Mouse (Mus musculus) bone marrow, adult 2 months (tissue): ENCODE results near the gene Msl2.

ENCODE experiments used
- CTCF ChIP-seq: fragments of 200-500 bp; IDR thresholded peaks from 2 replicates; pipeline ENCODE4 v1.5.1; 2011; ENCODE audit warnings: low read length, control low read depth; ENCODE audit not compliant: control insufficient read depth, insufficient read depth
- POLR2A ChIP-seq: fragments of 200-500 bp; IDR thresholded peaks from 2 replicates; pipeline ENCODE4 v1.6.1; 2011; ENCODE audit warnings: low read depth, mild to moderate bottlenecking, control low read depth, low read length, borderline replicate concordance; ENCODE audit not compliant: control insufficient read depth

DNA sequence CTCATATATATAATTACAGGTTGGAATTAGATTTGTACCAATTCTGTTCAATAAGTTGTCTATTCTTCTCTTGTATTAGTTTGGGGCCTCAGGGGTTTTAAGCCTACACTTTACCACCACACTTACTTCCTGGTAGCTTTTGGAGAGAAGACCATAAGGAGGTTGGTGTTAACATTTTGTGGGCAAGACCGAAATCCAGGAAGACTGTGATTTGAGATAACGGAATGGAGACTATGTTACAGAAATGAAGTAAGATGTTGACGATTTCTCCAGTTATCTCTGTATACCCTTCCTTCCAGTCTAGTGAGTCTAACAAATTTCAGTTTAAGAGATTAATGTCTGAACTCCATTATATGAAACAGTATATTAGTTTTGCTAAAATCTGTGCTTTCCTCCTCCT, 26.3 kb downstream of the Msl2 start:
- no peak for TF ChIP-seq CTCF
- TF ChIP-seq POLR2A: no peak
